Mouse (Mus musculus): ENCODE measurements around the gene Fgd4. TPM values are rescaled to one million over a fixed set of nuclear protein-coding genes. Genes with fewer than 3 reads are reported as not detected.
"Not testable (repeated sequence)": the region's sequence is repeated elsewhere in the genome, so short reads cannot be mapped to it uniquely, and the experiment has no call there.

Gene Fgd4
- polyA plus RNA-seq, 1 experiment, result 16.6 TPM

DNA sequence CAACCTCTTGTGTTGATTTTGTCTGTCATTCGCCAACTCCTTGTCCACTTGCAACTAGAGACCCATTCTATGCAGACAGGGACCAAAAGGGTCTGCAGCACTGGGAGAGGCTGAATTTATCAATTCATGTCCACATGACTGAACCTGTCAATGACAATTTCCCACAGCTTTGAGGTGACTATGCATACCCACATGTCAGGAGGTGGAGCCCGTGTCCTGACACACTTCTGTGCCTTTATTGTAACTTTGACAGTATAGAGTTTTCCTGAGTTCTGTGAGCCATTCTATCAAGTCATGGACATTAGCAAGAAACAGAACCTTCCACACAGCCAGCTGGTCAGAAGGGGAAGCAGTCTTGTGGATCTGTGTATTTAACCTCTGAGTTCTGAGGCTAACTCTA, 76.7 kb downstream of the Fgd4 start:
- H3K4me1 ChIP-seq (ENCODE audit: control insufficient read depth, insufficient read depth, low read length), result peaks cover 10% of the 10 kb centered on the region
- TF ChIP-seq POLR2A (IDR thresholded peaks at IDR 0.05; ENCODE audit: insufficient read depth, low read length) (no peak), CTCF (IDR thresholded peaks at IDR 0.05; ENCODE audit: low read depth, low read length) (no peak), EP300 (IDR thresholded peaks at IDR 0.05; ENCODE audit: insufficient read depth, low read depth, low read length) (no peak)
- H3K4me3 ChIP-seq (ENCODE audit: low read depth, low read length), result no peak overlapping the region
- H3K9ac ChIP-seq (ENCODE audit: low read depth, poor library complexity, severe bottlenecking), result no peak overlapping the region
- H3K27me3 ChIP-seq (ENCODE audit: control insufficient read depth, insufficient read depth, low read length, poor library complexity, severe bottlenecking), result no peaks in the 10 kb centered on the region
- peak overlapping the region; percentile 80 for H3K27ac ChIP-seq (ENCODE audit: insufficient read depth, low read length)
- H3K9me3 ChIP-seq (replicated peaks; ENCODE audit: control insufficient read depth, insufficient read depth, low read length, poor library complexity, severe bottlenecking), result no peaks in the 10 kb centered on the region
- no peaks in the 10 kb centered on the region for H3K36me3 ChIP-seq (ENCODE audit: control insufficient read depth, insufficient read depth, low read length, poor library complexity, severe bottlenecking)

GRCm38 (mm10) chr16:16522869-16523268, 77.5 kb downstream of the Fgd4 start:
- H3K27ac ChIP-seq (ENCODE audit: insufficient read depth, low read length), result peak overlapping the region; percentile 75; the same call in 1 of the 2 replicates
- not testable (repeated sequence) for H3K36me3 ChIP-seq (ENCODE audit: control insufficient read depth, insufficient read depth, low read length, poor library complexity, severe bottlenecking); H3K9ac ChIP-seq (ENCODE audit: low read depth, poor library complexity, severe bottlenecking); H3K9me3 ChIP-seq (replicated peaks; ENCODE audit: control insufficient read depth, insufficient read depth, low read length, poor library complexity, severe bottlenecking); H3K4me1 ChIP-seq (ENCODE audit: control insufficient read depth, insufficient read depth, low read length); H3K4me3 ChIP-seq (ENCODE audit: low read depth, low read length); H3K27me3 ChIP-seq (ENCODE audit: control insufficient read depth, insufficient read depth, low read length, poor library complexity, severe bottlenecking)

- TF ChIP-seq CTCF (IDR thresholded peaks at IDR 0.05; ENCODE audit: low read depth, low read length) (no peak), POLR2A (IDR thresholded peaks at IDR 0.05; ENCODE audit: insufficient read depth, low read length) (no peak), EP300 (IDR thresholded peaks at IDR 0.05; ENCODE audit: insufficient read depth, low read depth, low read length) (no peak)
- H3K4me3 ChIP-seq (ENCODE audit: low read depth, low read length), result no peak overlapping the region
- no peaks in the 10 kb centered on the region for H3K36me3 ChIP-seq (ENCODE audit: control insufficient read depth, insufficient read depth, low read length, poor library complexity, severe bottlenecking)
- no peak overlapping the region for H3K9ac ChIP-seq (ENCODE audit: low read depth, poor library complexity, severe bottlenecking)
- H3K4me1 ChIP-seq (ENCODE audit: control insufficient read depth, insufficient read depth, low read length), result no peaks in the 10 kb centered on the region
- no peaks in the 10 kb centered on the region for H3K27me3 ChIP-seq (ENCODE audit: control insufficient read depth, insufficient read depth, low read length, poor library complexity, severe bottlenecking)
- H3K27ac ChIP-seq (ENCODE audit: insufficient read depth, low read length), result no peak overlapping the region
- H3K9me3 ChIP-seq (replicated peaks; ENCODE audit: control insufficient read depth, insufficient read depth, low read length, poor library complexity, severe bottlenecking), result no peaks in the 10 kb centered on the region
Measured at GRCm38 (mm10) chr16:16501491-16501890, 98.9 kb downstream of the Fgd4 start.

GRCm38 (mm10) chr16:16500926-16501325, 99.4 kb downstream of the Fgd4 start:
- TF ChIP-seq CTCF (IDR thresholded peaks at IDR 0.05; ENCODE audit: low read depth, low read length) (no peak), POLR2A (IDR thresholded peaks at IDR 0.05; ENCODE audit: insufficient read depth, low read length) (no peak), EP300 (IDR thresholded peaks at IDR 0.05; ENCODE audit: insufficient read depth, low read depth, low read length) (no peak)
- H3K9ac ChIP-seq (ENCODE audit: low read depth, poor library complexity, severe bottlenecking), result no peak overlapping the region
- no peaks in the 10 kb centered on the region for H3K27me3 ChIP-seq (ENCODE audit: control insufficient read depth, insufficient read depth, low read length, poor library complexity, severe bottlenecking)
- no peak overlapping the region for H3K27ac ChIP-seq (ENCODE audit: insufficient read depth, low read length)
- no peaks in the 10 kb centered on the region for H3K36me3 ChIP-seq (ENCODE audit: control insufficient read depth, insufficient read depth, low read length, poor library complexity, severe bottlenecking)
- no peaks in the 10 kb centered on the region for H3K9me3 ChIP-seq (replicated peaks; ENCODE audit: control insufficient read depth, insufficient read depth, low read length, poor library complexity, severe bottlenecking)
- H3K4me1 ChIP-seq (ENCODE audit: control insufficient read depth, insufficient read depth, low read length), result no peaks in the 10 kb centered on the region
- H3K4me3 ChIP-seq (ENCODE audit: low read depth, low read length), result no peak overlapping the region

DNA sequence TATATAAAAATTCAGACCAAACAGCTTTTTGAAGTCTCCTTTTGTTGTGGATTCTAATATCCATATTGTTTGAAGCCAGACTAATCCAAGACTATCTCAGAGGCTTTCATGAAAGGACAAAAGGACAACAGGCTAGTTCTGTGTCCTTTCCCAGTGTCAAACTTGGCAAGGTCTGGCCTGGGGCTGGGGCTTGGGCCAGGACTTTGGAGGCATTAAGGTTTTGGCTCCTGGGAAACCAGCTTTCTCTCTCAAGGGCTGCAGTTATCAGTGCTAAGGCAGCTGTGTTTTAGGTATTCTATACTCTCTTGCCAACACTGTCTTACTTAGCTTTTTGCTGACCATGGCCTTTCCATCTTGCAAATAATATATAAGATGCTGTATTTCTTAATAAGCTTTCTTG, 101.6 kb downstream of the Fgd4 start:
- Histone ChIP-seq H3K4me1 (ENCODE audit: control insufficient read depth, insufficient read depth, low read length) (no peaks in the 10 kb centered on the region), H3K9me3 (replicated peaks; ENCODE audit: control insufficient read depth, insufficient read depth, low read length, poor library complexity, severe bottlenecking) (no peaks in the 10 kb centered on the region), H3K9ac (ENCODE audit: low read depth, poor library complexity, severe bottlenecking) (no peak overlapping the region), H3K27me3 (ENCODE audit: control insufficient read depth, insufficient read depth, low read length, poor library complexity, severe bottlenecking) (no peaks in the 10 kb centered on the region), H3K27ac (ENCODE audit: insufficient read depth, low read length) (no peak overlapping the region), H3K36me3 (ENCODE audit: control insufficient read depth, insufficient read depth, low read length, poor library complexity, severe bottlenecking) (no peaks in the 10 kb centered on the region), H3K4me3 (ENCODE audit: low read depth, low read length) (no peak overlapping the region)
- TF ChIP-seq POLR2A (IDR thresholded peaks at IDR 0.05; ENCODE audit: insufficient read depth, low read length) (no peak), CTCF (IDR thresholded peaks at IDR 0.05; ENCODE audit: low read depth, low read length) (no peak), EP300 (IDR thresholded peaks at IDR 0.05; ENCODE audit: insufficient read depth, low read depth, low read length) (no peak)

DNA sequence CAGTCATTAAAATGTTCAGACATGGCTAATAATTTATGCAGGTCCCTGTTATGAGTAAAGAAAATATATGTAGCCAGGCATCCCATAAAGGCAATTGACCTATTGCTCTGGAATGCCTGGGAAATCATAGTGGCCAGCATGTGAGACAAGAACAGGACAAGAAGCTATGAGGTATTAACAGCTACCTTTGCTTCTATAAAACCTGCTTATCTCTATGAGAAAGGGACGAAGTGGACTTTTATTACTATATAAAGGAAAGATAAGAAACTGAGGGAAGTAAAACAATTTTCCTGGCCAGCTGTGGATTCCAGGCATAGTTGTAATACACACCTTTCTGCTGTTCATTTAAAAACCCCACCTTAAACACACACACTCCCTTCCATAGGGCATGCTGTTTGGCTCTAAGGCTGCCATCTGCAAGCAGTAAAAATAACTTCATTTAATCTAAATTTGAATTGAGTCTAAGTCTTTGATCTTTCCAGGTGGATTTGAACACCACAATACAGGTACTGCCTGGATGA, 114.8 kb downstream of the Fgd4 start:
- Histone ChIP-seq H3K4me3 (ENCODE audit: low read depth, low read length) (no peak overlapping the region), H3K27ac (ENCODE audit: insufficient read depth, low read length) (no peak overlapping the region), H3K9me3 (replicated peaks; ENCODE audit: control insufficient read depth, insufficient read depth, low read length, poor library complexity, severe bottlenecking) (no peaks in the 10 kb centered on the region), H3K27me3 (ENCODE audit: control insufficient read depth, insufficient read depth, low read length, poor library complexity, severe bottlenecking) (no peaks in the 10 kb centered on the region), H3K9ac (ENCODE audit: low read depth, poor library complexity, severe bottlenecking) (no peak overlapping the region), H3K36me3 (ENCODE audit: control insufficient read depth, insufficient read depth, low read length, poor library complexity, severe bottlenecking) (no peaks in the 10 kb centered on the region), H3K4me1 (ENCODE audit: control insufficient read depth, insufficient read depth, low read length) (no peaks in the 10 kb centered on the region)
- TF ChIP-seq EP300 (IDR thresholded peaks at IDR 0.05; ENCODE audit: insufficient read depth, low read depth, low read length) (no peak), CTCF (IDR thresholded peaks at IDR 0.05; ENCODE audit: low read depth, low read length) (no peak), POLR2A (IDR thresholded peaks at IDR 0.05; ENCODE audit: insufficient read depth, low read length) (no peak)

All from ES-Bruce4 (cell line).